Mouse (Mus musculus) G1E (cell line): ENCODE data around the gene Fuz. TPM values are rescaled to one million over a fixed set of nuclear protein-coding genes. Genes with fewer than 3 reads are reported as not detected.

ENCODE experiments used
- ATAC-seq: 2 replicates; pipeline ENCODE4 v1.8.0; 2016; ENCODE audit warnings: mild to moderate bottlenecking; ENCODE audit not compliant: insufficient number of reproducible peaks, poor library complexity, low FRiP score, severe bottlenecking; ENCODE audit errors: extremely low read depth
- DNase-seq: peaks from one replicate; pipeline ENCODE4 v3.0.0; 2012; ENCODE audit warnings: low spot score
- H3K27me3 ChIP-seq: 2 replicates; pipeline ENCODE4 v1.6.1; 2012; ENCODE audit warnings: mild to moderate bottlenecking, low read length, inconsistent platforms; ENCODE audit not compliant: insufficient read depth
- H3K36me3 ChIP-seq: replicated peaks from 2 replicates; pipeline ENCODE3; 2012; ENCODE audit warnings: mild to moderate bottlenecking, inconsistent platforms
- H3K4me1 ChIP-seq: 2 replicates; pipeline ENCODE4 v1.6.1; 2012; ENCODE audit warnings: low read depth, low read length, inconsistent platforms, mixed read lengths; ENCODE audit not compliant: insufficient read depth
- H3K4me3 ChIP-seq: 2 replicates; pipeline ENCODE4 v1.5.1; 2012; ENCODE audit warnings: low read depth, mild to moderate bottlenecking, inconsistent platforms, low read length, moderate library complexity, mixed read lengths
- H3K9me3 ChIP-seq: replicated peaks from 2 replicates; pipeline ENCODE4 v1.6.1; 2012; ENCODE audit warnings: inconsistent platforms
- CTCF ChIP-seq: IDR thresholded peaks from 2 replicates; pipeline ENCODE4 v1.5.1; 2012; ENCODE audit warnings: low read depth, low read length, inconsistent platforms, mixed read lengths
- GATA1 ChIP-seq: IDR thresholded peaks from 2 replicates; pipeline ENCODE4 v1.6.1; 2012; ENCODE audit warnings: borderline replicate concordance, low read length, inconsistent platforms, mixed read lengths
- GATA2 ChIP-seq: IDR thresholded peaks from 2 replicates; pipeline ENCODE4 v1.6.1; 2012; ENCODE audit warnings: low read depth, low read length, inconsistent platforms, borderline replicate concordance
- POLR2AphosphoS5 ChIP-seq: IDR thresholded peaks from 2 replicates; pipeline ENCODE4 v1.6.1; 2012; ENCODE audit warnings: low read depth, low read length, inconsistent platforms; ENCODE audit not compliant: insufficient replicate concordance
- TAL1 ChIP-seq: conservative IDR thresholded peaks from 2 replicates; pipeline ENCODE4 v1.6.1; 2012; ENCODE audit warnings: low read depth, low read length, inconsistent platforms, mixed read lengths
- polyA plus RNA-seq: library from polyadenylated mRNA; stranded (reverse); fragments of >175 nt; gene quantifications from 2 replicates; pipeline ENCODE4 v1.2.3, GENCODE M21; 2012
- total RNA-seq, 2 experiments: library from RNA; stranded (forward) in 1 of 2; stranded (reverse) in 1 of 2; fragments of 200-1000 nt in 1 of 2; fragments of >200 nt in 1 of 2; fragmentation: Nextera tagmentation in 1 of 2; gene quantifications; 2 replicates each; pipeline ENCODE4 v1.2.3; 2014 to 2017

Fuz gene
- total and polyA plus RNA-seq, 3 experiments = 16.8 to 37.5 (median 17.8) TPM

- peaks cover 62% of the 10 kb centered on the region for H3K27me3 ChIP-seq
- H3K4me1 ChIP-seq = peaks cover 28% of the 10 kb centered on the region
- ATAC-seq = no peak
- no peaks in the 10 kb centered on the region for H3K9me3 ChIP-seq
- DNase-seq = no peak
- TF ChIP-seq POLR2AphosphoS5 (no peak), TAL1 (no peak), GATA1 (no peak), CTCF (no peak), GATA2 (no peak)
- H3K4me3 ChIP-seq = no peak overlapping the region
- no peaks in the 10 kb centered on the region for H3K36me3 ChIP-seq
These were observed 54.0 kb downstream of the Fuz start for GRCm38 (mm10) chr7:44949922-44950321.

- ATAC-seq (peak; percentile 57), DNase-seq (peak; percentile 80)
- H3K27me3 ChIP-seq = peaks cover 52% of the 10 kb centered on the region
- no peaks in the 10 kb centered on the region for H3K36me3 ChIP-seq
- no peaks in the 10 kb centered on the region for H3K9me3 ChIP-seq
- peaks cover 28% of the 10 kb centered on the region for H3K4me1 ChIP-seq
- TF ChIP-seq POLR2AphosphoS5 = no peak
- TF ChIP-seq GATA1 = no peak
- TF ChIP-seq CTCF = no peak
- no peak for TF ChIP-seq TAL1
- no peak for TF ChIP-seq GATA2
- peak overlapping the region; percentile 73 for H3K4me3 ChIP-seq
These were observed 56.1 kb downstream of the Fuz start for GRCm38 (mm10) chr7:44951960-44952359.

Other genes starting within 250 kb of the Fuz start
Only the 20 nearest of the 29 such genes appear.
- 44.9 and 48.7 TPM in 2 replicates for gene Vrk3, start 147.7 kb upstream of the Fuz start, total RNA-seq (2014; fragmentation: Nextera tagmentation)
- 48.8 and 49.0 TPM in 2 replicates for gene Vrk3, start 147.7 kb upstream of the Fuz start, total RNA-seq (2017)
- gene Vrk3, start 147.7 kb upstream of the Fuz start, polyA plus RNA-seq = 72.0 and 82.5 TPM in 2 replicates
- gene Zfp473, start 145.0 kb upstream of the Fuz start, total RNA-seq (2014; fragmentation: Nextera tagmentation) = 3.9 and 4.1 TPM in 2 replicates
- gene Zfp473, start 145.0 kb upstream of the Fuz start, total RNA-seq (2017) = 4.0 and 4.5 TPM in 2 replicates
- 0.14 and 0.33 TPM in 2 replicates for gene Zfp473, start 145.0 kb upstream of the Fuz start, polyA plus RNA-seq
- 96.5 and 160 TPM in 2 replicates for gene Nup62, start 80.0 kb upstream of the Fuz start, total RNA-seq (2014; fragmentation: Nextera tagmentation)
- gene Nup62, start 80.0 kb upstream of the Fuz start, total RNA-seq (2017) = 94.9 and 102 TPM in 2 replicates
- gene Nup62, start 80.0 kb upstream of the Fuz start, polyA plus RNA-seq = 85.4 and 157 TPM in 2 replicates
- gene Il4i1, start 79.7 kb upstream of the Fuz start, total RNA-seq (2014; fragmentation: Nextera tagmentation) = 4.2 and 14.4 TPM in 2 replicates
- gene Il4i1, start 79.7 kb upstream of the Fuz start, total RNA-seq (2017) = 1.3 and 2.4 TPM in 2 replicates
- 3.1 and 3.2 TPM in 2 replicates for gene Il4i1, start 79.7 kb upstream of the Fuz start, polyA plus RNA-seq
- 37.7 and 58.5 TPM in 2 replicates for gene Atf5, start 79.4 kb upstream of the Fuz start, total RNA-seq (2014; fragmentation: Nextera tagmentation)
- gene Atf5, start 79.4 kb upstream of the Fuz start, total RNA-seq (2017) = 5.2 and 8.6 TPM in 2 replicates
- 282 and 396 TPM in 2 replicates for gene Atf5, start 79.4 kb upstream of the Fuz start, polyA plus RNA-seq
- 13.3 and 14.4 TPM in 2 replicates for gene Akt1s1, start 47.1 kb upstream of the Fuz start, total RNA-seq (2014; fragmentation: Nextera tagmentation)
- gene Akt1s1, start 47.1 kb upstream of the Fuz start, total RNA-seq (2017) = 23.7 and 32.5 TPM in 2 replicates
- 290 and 566 TPM in 2 replicates for gene Akt1s1, start 47.1 kb upstream of the Fuz start, polyA plus RNA-seq
- gene Tbc1d17, start 47.0 kb upstream of the Fuz start, total RNA-seq (2014; fragmentation: Nextera tagmentation) = 32.3 and 33.5 TPM in 2 replicates
- 25.7 and 33.5 TPM in 2 replicates for gene Tbc1d17, start 47.0 kb upstream of the Fuz start, total RNA-seq (2017)
- gene Tbc1d17, start 47.0 kb upstream of the Fuz start, polyA plus RNA-seq = 65.4 and 75.7 TPM in 2 replicates
- gene Pnkp, start 38.9 kb upstream of the Fuz start, total RNA-seq (2014; fragmentation: Nextera tagmentation) = 20.5 and 35.8 TPM in 2 replicates
- gene Pnkp, start 38.9 kb upstream of the Fuz start, total RNA-seq (2017) = 28.2 and 36.2 TPM in 2 replicates
- gene Pnkp, start 38.9 kb upstream of the Fuz start, polyA plus RNA-seq = 33.0 and 35.9 TPM in 2 replicates
- 65.9 and 75.4 TPM in 2 replicates for gene Ptov1, start 26.3 kb upstream of the Fuz start, total RNA-seq (2014; fragmentation: Nextera tagmentation)
- gene Ptov1, start 26.3 kb upstream of the Fuz start, total RNA-seq (2017) = 27.2 and 33.2 TPM in 2 replicates
- 145 and 150 TPM in 2 replicates for gene Ptov1, start 26.3 kb upstream of the Fuz start, polyA plus RNA-seq
- gene Med25, start 3.4 kb upstream of the Fuz start, total RNA-seq (2014; fragmentation: Nextera tagmentation) = 77.5 and 96.6 TPM in 2 replicates
- gene Med25, start 3.4 kb upstream of the Fuz start, total RNA-seq (2017) = 14.0 and 16.5 TPM in 2 replicates
- gene Med25, start 3.4 kb upstream of the Fuz start, polyA plus RNA-seq = 367 and 482 TPM in 2 replicates
- gene Ap2a1, start 33.4 kb downstream of the Fuz start, total RNA-seq (2014; fragmentation: Nextera tagmentation) = 68.8 and 98.0 TPM in 2 replicates
- 19.8 and 30.8 TPM in 2 replicates for gene Ap2a1, start 33.4 kb downstream of the Fuz start, total RNA-seq (2017)
- gene Ap2a1, start 33.4 kb downstream of the Fuz start, polyA plus RNA-seq = 92.1 and 98.8 TPM in 2 replicates
- not detected in 2 replicates for gene Tsks, start 47.1 kb downstream of the Fuz start, total RNA-seq (2014; fragmentation: Nextera tagmentation)
- not detected in 2 replicates for gene Tsks, start 47.1 kb downstream of the Fuz start, total RNA-seq (2017)
- 0.29 and 0.44 TPM in 2 replicates for gene Tsks, start 47.1 kb downstream of the Fuz start, polyA plus RNA-seq
- 0.53 and 2.4 TPM in 2 replicates for gene Cpt1c, start 78.8 kb downstream of the Fuz start, total RNA-seq (2014; fragmentation: Nextera tagmentation)
- gene Cpt1c, start 78.8 kb downstream of the Fuz start, total RNA-seq (2017) = 0.11 and 0.23 TPM in 2 replicates
- 0.28 and 0.33 TPM in 2 replicates for gene Cpt1c, start 78.8 kb downstream of the Fuz start, polyA plus RNA-seq
- 165 and 169 TPM in 2 replicates for gene Prmt1, start 90.5 kb downstream of the Fuz start, total RNA-seq (2014; fragmentation: Nextera tagmentation)
- gene Prmt1, start 90.5 kb downstream of the Fuz start, total RNA-seq (2017) = 97.2 and 113 TPM in 2 replicates
- gene Prmt1, start 90.5 kb downstream of the Fuz start, polyA plus RNA-seq = 89.5 and 105 TPM in 2 replicates
- gene Irf3, start 101.6 kb downstream of the Fuz start, total RNA-seq (2014; fragmentation: Nextera tagmentation) = 129 and 135 TPM in 2 replicates
- 107 and 135 TPM in 2 replicates for gene Irf3, start 101.6 kb downstream of the Fuz start, total RNA-seq (2017)
- 65.6 and 87.1 TPM in 2 replicates for gene Irf3, start 101.6 kb downstream of the Fuz start, polyA plus RNA-seq
- gene Bcl2l12, start 102.6 kb downstream of the Fuz start, total RNA-seq (2014; fragmentation: Nextera tagmentation) = 11.1 and 13.9 TPM in 2 replicates
- 15.6 and 20.4 TPM in 2 replicates for gene Bcl2l12, start 102.6 kb downstream of the Fuz start, total RNA-seq (2017)
- 65.9 and 74.6 TPM in 2 replicates for gene Bcl2l12, start 102.6 kb downstream of the Fuz start, polyA plus RNA-seq
- 66.0 and 111 TPM in 2 replicates for gene Scaf1, start 120.3 kb downstream of the Fuz start, total RNA-seq (2014; fragmentation: Nextera tagmentation)
- 11.3 and 13.5 TPM in 2 replicates for gene Scaf1, start 120.3 kb downstream of the Fuz start, total RNA-seq (2017)
- 203 and 244 TPM in 2 replicates for gene Scaf1, start 120.3 kb downstream of the Fuz start, polyA plus RNA-seq
- 16.3 and 22.1 TPM in 2 replicates for gene Rras, start 121.9 kb downstream of the Fuz start, total RNA-seq (2014; fragmentation: Nextera tagmentation)
- 3.1 and 3.2 TPM in 2 replicates for gene Rras, start 121.9 kb downstream of the Fuz start, total RNA-seq (2017)
- 5.6 and 6.9 TPM in 2 replicates for gene Rras, start 121.9 kb downstream of the Fuz start, polyA plus RNA-seq
- gene Prr12, start 156.8 kb downstream of the Fuz start, total RNA-seq (2014; fragmentation: Nextera tagmentation) = 36.7 and 42.4 TPM in 2 replicates
- gene Prr12, start 156.8 kb downstream of the Fuz start, total RNA-seq (2017) = 1.6 and 2.0 TPM in 2 replicates
- gene Prr12, start 156.8 kb downstream of the Fuz start, polyA plus RNA-seq = 91.6 and 98.4 TPM in 2 replicates
- gene Nosip, start 166.3 kb downstream of the Fuz start, total RNA-seq (2014; fragmentation: Nextera tagmentation) = 43.6 and 49.1 TPM in 2 replicates
- gene Nosip, start 166.3 kb downstream of the Fuz start, total RNA-seq (2017) = 38.9 and 49.4 TPM in 2 replicates
- gene Nosip, start 166.3 kb downstream of the Fuz start, polyA plus RNA-seq = 104 and 110 TPM in 2 replicates